Mouse (Mus musculus) CD4-positive, CD25-positive, alpha-beta regulatory T cell, adult 2 months (primary cell): ENCODE data around the gene Cerk.
"Not testable (repeated sequence)": the region's sequence is repeated elsewhere in the genome, so short reads cannot be mapped to it uniquely, and the experiment has no call there.

Experiments used
- DNase-seq: peaks from one replicate; pipeline ENCODE4 v3.0.0-alpha.2; 2012; ENCODE audit warnings: low read depth, low spot score

The Cerk gene

DNA sequence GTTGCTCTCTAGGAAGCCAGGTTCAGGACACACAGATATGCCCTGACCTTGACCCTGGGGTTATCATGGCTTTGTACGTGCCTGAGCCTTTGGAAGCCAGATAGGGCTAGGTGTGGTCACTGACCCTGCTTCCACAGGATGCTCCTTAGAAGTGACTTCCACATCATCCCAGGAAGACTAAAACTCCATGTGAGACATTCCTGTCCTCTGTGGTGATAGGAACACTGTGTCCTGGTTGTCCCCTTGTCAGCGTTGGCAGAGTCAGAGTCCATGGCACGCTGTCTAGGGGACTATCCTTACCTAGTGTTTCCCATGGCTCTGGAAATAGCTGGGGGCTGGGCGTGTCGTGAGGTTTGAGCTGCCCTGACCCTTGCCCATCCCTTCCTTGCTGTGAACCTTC is 69.5 kb downstream of the Cerk start:
- no peak for DNase-seq

DNA sequence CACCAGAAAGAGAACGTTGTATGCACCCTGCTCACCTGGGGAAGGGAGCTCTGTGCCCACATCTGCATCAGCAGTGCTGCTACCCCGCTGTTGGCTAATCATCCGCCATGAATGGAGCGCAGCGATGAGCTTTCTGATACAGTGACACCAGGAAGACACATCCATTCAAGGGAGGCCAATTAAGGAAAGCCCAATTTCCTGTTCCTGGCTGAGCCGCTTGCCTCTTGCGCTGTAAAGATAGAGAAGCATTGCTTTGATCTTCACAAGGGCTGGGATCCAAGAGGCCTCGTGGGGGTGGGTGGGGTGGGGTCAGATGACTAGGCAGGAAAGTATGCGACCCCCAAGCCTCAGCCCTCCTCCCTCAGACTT is 72.6 kb downstream of the Cerk start:
- peak; percentile 38 for DNase-seq

DNA sequence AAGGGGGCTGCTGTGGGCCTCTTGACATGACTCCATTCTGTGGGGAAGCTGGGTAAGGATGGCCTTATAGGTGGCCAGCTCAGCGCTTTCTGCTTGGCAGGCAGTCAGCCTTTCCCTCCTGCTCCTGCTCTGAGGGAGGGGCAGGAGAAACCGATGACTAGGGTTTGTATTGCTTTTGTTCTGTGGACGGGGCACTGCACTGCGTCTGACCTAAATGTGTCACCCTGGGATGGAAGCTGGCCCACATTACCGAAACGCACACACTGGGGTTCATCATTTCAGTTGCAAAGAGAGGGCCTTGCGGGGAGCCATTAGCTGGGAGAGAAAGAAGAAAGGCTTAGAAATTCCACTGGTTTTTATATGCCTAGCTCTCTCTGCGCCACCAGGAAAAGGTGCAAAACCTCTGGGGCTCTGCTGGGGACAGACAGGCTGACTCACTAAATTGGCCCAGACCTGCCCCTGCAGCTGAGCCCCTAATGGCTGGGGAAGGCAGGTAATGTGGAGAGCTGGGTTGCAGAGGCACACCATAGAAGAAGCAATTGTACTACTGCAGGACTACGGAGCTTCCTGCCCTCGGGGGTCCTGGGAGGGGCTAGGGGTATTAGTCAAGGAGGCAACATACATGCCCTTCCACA is 73.1 kb downstream of the Cerk start:
- DNase-seq: no peak

DNA sequence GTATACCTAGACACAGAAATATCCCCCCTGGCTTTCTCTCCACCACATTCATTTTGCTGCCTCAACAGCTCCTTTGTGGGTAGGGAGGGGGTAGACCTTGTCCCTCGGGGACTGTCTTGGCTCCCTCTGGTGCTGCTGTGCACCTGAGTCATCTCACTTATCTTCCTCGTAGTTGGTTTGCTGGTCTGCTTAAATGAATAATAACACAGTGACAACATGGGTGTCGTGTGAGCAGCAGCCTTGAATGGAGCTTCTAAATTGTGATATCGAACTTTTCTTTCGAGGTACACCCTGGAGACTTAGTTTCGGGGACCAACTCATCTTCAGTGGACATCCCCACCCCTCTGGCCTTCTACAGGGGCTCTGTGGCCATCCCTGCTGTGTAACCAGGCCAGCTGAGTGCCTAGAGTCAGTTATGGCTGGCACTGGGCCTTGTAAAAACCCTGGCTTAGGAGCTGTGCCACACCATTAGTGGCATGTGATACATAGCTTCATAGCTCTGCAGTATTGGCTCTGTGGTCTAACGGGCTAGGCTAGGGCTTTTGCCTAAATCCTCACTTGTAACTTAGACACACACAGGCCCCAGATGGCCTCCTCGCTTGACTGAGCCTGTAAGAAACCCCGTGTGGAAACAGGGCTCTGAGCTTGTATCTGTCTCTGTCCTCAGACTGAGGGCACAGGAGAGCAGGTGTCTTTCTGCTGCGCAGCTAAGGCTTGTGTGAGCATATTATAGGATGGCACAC is 75.4 kb downstream of the Cerk start:
- no peak for DNase-seq

DNA sequence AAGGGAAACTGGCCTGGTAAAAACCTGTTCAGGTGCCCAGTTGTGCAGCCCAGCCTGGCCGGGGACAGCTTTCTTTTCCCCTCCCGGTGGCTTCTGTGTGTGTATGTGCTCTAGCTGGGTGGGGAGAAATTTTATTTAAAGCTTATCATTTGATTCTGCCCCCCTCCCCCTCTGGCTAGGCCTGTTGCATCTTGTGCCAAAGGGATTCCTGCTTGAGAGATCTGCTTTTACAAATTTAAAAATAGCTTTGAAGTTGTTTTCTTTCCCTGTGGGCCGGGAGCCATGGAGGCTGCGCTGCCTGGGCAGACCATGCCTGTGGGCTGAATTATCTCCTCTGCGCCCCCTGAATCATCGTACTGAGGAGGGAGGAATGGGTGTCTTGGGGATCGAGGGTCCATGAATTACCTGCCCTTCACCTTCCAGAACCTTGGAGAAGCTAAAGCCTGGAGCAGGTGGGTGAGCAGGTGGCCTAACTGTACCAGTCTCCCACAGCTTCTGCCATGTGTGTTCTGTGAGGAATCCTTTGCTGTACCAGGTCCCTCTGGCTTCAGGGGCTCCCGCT is 76.2 kb downstream of the Cerk start:
- no peak for DNase-seq

DNA sequence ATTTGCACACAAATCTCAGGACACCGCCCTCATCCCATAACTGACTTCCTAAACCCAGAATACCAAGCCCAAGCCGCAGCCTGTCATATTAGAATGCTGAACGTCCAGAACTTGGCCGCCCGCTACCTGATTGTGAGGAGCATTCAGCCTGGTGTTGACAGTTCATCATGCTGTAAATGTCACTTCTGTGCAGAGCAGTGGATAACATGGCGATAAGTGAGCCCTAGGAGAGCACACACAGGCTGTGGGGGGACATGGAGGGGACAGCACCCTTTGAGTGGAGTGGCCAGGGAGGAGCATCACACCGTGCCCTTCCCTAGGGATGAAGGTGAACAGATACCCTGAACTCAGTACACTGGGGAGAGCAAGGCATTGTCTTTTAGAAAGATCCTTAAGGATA is 76.7 kb downstream of the Cerk start:
- DNase-seq: no peak

DNA sequence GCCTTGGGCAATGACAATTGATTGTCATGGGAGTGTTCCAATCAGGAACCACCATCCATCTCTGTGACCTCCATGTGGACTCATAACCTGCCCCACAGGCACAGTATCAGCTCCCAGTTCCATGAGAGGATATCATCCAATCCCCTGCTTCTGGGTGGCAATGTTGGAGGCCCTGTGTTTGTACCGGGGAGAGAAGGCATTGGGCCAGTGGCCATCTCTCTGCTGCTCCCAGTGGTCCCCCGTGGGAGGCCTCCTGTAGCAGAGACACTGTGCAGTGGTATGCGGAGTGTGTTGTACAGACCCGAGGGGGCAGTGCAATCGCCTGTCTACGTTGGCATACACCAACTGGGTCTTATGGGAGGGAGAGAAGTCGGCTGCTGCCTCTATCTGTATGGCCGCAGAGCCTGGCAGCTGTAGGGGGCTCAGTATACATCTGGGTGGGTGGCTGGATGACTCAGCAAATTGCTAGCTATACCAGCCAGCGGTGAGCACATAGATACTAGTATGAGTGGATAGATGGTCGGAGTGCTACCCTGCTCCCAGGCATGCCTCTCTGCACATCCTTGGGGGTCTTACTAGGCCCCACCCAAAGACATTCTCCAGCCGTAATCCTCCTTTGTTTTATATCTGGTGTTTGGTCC is 78.0 kb downstream of the Cerk start:
- DNase-seq: no peak

DNA sequence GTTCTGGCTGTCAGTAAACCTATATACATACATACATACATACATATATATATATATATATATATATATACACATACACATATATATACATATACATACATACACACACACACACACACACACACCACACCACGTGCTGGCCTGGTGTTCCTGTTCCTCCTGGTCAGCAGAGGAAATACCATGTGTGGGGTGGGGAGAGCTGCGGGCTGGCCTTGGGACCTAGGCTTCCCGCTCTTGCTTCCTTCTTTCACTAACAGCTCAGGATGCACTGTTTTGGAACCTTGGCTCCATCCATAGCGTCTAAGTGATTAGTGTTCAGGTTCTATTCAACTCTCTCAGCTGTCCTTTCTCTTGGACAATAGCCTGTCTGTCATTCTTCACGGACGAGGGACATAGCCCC is 80.2 kb downstream of the Cerk start:
- no peak for DNase-seq

DNA sequence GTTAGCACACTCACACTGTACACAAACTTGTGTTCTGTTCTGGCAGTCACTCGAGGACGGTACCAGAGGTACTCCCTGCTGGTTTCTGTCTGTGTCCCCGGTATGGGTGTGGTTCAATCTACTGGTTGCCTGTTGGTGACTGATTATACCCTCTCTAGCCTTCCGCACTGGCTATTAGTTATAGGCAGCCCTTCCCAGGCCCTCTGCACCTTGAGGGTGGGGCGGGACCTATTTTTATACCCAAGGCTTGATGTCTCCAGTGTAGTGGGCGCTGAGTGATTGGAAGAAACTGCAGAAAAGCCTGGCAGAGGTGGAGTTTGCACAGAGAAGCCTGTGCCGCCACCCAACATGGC is 80.6 kb downstream of the Cerk start:
- DNase-seq: no peak

DNA sequence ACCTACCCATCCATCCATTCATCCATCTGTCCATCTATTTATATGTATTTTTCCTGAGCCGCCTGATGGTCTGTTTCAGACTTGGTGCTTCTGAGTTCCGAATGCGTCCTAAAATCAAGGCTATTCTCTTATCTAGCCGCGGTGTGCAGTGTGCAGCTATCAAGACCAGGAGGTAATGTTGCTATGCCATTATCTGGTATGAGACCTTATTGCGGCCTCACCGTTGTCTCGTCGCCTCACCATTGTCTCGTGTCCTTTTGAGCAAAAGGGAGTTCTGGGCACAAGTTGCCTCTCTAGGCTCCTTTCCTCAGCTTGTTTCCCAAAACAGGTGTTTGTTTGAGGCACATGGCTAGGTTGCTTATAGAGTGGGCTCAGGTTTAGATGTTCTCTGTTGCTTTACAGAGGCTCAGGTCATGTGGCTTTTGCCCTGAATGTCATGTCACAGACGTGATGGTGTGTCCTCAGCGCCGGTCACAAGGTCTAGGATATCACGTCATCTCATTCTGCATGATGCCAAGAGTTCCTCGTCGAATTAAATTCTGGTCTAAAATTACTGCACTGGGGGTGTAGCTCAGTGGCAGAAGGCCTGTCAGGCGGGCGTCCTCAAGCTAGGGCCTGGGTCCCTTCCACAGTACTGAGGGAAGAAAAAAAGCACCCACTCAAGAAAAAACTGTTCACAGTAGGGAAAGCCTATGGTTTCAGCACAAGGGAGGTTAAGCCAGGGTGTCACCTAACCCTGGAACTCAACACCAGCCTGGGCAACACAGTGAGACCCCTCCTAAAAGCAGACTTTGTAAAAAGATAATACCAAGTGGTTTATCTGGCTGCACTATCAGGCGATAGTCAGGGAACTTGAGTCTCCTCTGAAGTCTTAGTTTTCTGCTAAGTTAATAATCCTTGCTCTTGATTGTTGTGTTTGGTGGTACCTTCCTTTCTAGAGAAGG is 81.3 kb downstream of the Cerk start:
- no peak for DNase-seq

DNA sequence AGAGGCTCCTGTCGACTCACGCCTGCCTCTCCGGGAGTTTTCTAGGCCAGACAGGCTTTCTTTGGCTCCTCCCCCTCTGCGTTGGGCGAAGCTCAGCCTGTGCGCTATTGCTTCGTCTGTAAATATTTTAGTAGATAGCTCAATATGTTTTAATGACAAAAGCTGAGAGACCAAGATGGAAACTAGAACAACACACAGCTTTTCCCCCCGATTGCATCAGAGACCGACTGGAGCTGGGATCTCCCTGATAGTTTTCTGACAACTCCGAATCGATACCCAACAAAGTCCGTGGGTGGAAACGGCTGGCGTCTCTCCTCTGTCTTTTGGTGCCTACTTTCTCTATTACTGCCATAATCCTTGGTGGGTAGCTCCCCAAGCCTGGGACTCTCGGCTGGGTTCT is 83.6 kb downstream of the Cerk start:
- DNase-seq: no peak

DNA sequence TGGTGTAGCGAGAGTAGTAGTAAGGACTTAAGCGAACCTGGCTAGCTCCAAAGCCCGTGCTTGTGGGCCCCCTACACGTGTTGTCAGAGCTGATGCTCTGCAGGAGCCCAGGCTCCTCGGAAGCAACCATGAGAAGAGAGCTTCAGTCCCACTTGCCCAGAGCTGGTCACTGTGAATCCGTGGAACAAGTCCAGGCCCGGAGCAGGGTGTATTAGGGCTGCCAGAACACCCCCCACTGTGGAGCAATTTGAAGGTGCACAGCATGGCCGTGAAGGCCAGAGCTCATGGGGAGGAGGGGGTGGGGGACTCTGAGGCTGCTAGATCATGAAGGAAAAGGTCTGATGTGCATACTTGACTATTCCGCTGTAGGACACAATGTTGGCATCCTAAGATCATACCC is 84.4 kb downstream of the Cerk start:
- DNase-seq: no peak

DNA sequence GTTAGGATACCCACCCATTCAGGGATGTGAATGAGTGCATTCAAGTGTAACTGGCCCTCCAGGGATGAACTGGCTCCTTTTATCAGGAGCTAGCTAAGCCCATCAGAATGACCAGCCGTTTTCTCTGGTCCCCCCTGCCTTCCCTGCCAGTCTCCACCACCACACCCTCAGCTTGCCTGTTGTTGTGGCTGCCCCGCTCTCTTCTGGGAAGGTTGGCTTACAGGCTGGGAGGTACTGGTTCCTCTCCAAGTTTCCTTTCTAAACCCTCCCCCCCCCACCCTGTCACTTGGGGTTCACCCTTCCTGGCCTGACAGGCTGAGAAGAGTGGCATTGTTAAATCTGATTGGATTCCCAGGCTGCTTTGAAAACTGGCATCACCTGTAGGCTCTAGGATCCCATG is 88.1 kb downstream of the Cerk start:
- no peak for DNase-seq

DNA sequence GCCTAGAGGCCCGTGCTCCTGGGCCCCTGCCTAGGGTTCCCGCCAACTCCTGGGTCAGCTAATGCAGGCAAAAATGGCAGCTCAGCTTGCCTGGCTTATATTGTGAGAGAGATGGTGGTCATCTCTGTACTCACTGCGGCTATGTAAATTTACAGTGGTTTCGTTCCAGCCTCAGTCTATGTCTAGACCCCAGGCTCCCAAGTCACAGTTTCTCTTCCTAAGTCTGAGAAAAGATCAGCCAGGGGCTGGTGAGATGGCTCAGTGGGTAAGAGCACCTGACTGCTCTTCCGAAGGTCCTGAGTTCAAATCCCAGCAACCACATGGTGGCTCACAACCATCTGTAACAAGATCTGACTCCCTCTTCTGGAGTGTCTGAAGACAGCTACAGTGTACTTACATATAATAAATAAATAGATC is 89.3 kb downstream of the Cerk start:
- DNase-seq: not testable (repeated sequence)

DNA sequence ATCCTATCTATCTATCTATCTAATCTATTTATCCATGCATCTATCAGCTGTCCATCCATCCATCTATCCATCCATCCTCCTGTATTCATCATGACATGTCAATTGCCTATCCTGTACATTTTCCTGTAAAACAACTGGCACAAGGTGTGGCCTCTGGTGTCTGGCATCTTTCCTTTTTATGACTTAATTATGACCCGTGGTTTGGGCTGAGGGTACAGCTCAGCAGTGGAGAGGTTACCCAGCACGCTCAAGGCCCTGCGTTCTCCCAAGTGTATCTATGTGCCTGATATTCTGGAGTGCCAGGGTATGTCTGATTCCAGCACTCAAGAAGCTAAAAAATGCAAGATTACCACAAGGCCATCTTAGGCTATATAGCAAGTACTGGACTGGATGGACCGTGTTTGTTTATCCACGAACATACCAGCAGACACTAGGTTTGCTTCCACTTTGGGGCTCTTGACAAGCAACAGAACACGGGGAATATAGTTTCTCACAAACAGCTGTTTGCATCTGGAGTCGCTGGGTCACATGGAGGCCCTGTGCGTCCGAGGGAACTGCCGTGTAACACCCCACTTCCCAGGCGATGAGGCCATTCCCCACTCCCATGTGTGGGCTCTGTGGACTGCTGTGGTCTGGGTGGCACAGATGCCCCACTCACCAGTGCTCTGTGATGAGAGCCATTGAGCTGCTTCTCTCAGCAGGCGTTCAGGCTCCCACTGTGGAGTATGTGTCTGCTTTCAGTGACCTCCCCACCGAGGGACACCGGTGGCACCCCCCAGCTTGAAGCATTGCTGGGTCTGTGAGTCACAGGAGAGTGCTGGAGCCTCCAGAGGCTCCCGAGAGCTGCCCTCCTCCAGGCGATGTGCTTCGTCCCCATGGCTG is 90.0 kb downstream of the Cerk start:
- no peak for DNase-seq

DNA sequence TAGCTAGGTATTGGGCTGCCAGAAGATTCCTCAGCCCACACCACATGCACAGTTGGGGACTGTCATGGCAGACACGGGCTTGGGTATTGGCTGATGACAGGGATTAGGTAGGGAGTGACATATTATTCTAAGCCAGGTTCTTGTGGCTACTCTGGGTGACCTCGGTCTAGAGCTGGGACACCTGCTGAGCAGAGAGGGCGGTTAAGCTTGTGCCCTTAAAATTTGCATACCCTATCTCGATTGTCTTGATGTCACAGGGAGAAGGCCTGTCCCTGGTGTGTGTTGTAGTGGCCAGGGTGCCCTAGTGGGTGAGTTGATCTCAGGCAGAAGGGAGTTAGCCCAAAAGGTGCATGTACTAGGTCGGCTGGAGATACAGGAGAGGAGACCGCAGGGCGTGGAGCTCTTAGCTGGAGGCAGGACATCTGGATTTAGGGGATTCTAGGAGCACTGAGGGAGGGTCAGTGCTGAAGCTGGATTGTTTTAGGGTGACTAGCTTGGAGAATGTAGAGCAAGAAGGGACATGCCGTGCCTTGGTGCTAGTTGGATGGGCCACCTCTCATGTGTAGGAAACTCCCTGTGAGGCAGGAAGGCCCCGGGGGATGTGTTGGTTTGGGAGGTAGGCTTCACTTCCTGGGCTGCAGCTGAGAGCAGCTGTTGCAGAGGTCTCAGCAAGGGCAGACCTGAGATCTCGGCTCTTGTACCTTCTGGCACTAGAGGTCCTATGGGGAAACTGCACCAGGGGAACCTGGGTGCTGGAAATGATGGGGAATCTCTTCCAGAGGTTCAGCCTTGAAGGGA is 91.4 kb downstream of the Cerk start:
- peak; percentile 56 for DNase-seq

DNA sequence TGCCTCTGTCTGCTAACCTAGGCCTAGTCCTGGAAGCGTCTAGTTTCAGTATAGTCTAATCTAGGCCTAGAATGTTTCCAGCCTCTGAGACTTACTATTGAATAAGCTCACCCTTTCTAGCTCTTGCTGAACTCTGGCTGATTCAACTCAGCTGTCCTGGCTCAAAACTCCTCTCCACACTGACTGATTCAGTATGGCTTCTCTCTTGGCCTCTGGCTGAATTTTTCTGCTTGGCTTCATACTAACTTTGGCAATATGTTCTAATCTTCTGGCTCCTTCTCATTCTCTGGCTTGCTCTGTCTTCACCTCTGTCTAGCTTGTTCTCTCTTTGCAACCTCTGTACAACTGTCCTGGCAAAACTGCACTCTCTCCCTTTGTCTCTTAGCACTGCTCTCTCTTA is 92.7 kb downstream of the Cerk start:
- DNase-seq: no peak

DNA sequence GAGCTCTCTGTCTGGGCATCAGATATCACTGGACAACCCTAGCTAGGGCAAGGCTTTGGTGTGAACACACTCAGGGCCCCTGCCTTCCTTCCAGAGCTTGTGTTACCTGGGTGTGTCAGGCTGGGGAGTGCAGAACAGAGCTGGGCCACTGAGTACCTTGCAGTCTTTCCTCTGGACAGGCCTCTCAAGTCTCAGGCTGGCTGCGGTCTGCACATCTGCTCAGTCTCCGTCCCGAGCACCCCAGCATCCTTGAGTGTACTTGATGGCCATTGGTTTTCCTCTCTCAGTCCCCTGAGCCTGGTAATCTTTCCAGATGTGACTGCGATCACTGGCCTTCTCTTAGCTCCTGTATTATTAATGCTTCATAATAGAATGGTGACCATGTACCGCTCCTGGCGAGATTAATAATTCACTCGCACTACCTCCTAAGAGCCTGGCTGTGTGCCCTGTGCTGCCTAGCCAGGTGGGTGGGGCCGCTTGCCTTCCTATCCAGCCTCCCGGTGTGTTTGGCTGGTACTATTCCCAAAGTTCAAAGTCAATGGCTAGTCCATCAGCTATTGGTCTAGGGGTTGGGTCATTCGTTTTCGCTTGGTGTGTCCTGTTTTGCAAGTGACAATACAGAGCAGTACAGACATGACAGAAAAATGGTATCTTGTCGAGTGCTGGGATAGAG is 93.8 kb downstream of the Cerk start:
- DNase-seq: no peak

DNA sequence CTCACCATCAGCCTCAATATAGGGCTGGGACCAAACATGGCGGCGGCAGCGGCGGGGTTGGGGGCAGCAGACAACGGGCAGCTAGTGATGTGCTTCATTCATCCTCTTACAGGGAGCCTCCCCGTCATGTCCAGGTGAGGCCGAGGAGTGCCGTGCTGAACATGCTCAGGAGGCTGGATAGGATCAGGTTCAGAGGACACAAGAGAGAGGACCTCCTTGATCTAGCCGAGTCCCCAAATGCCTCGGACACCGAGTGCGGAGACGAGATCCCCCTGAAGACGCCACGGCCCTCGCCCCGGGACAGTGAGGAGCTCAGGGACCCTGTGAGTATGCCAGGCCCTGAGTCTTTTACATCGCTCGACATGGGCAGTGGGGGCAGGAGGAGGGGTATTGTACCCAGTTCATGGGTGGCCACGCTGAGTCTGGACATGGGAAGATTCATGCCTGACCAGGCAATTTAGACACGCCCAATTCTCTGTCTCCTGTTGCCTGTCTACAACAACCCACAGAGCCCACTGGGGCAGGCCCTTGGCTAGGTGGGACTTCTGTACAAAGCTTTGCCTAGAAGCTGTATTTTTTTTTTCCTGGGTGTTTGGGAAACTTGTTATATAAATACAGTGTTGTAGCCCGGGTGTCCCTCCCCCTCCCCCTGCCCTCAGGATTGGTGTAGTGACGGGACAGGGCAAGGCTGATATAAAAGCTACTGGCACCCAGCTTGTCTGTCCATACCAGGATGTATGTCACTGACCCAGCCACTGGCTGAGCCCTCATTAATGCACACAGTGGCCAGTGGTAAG is 94.5 kb downstream of the Cerk start:
- DNase-seq: no peak
